Comparison of ENCODE assay signal across 8 mouse cellular contexts in genomic region chr9:119088148-119088801, GRCm38 (mm10). TPM values are rescaled to one million over a fixed set of nuclear protein-coding genes. Genes with fewer than 3 reads are reported as not detected.
DNase-seq lines count a peak whose midpoint lies in the region; ATAC-seq and TF ChIP-seq lines count a peak whose summit lies in the region.

No protein-coding gene starts in this region.

- H3K4me2 ChIP-seq in heart, embryonic 13.5 days, result peak overlapping the region; percentile 74
- H3K4me2 ChIP-seq in kidney, embryonic 16.5 days (replicated peaks; ENCODE audit: low read depth, low read length), result peak overlapping the region; percentile 56

- TF ChIP-seq POLR2A in brain, embryonic 14.5 days (IDR thresholded peaks at IDR 0.05; ENCODE audit: borderline replicate concordance, extremely low read depth, insufficient read depth, insufficient read length, poor library complexity, severe bottlenecking), result no peak
- no peak for TF ChIP-seq POLR2A in liver, adult 2 months (IDR thresholded peaks at IDR 0.05; ENCODE audit: extremely low read depth, insufficient read depth, low read length)

- peak overlapping the region; percentile 70 for H3K9ac ChIP-seq in heart, embryonic 13.5 days
- peak overlapping the region; percentile 50 for H3K9ac ChIP-seq in kidney, embryonic 16.5 days (replicated peaks; ENCODE audit: low read length)
- peak overlapping the region; percentile 56 for H3K9ac ChIP-seq in liver, adult 2 months (ENCODE audit: low read depth, low read length)

- peak; percentile 44 for ATAC-seq in heart, embryonic 13.5 days (ENCODE audit: extremely low read depth, insufficient number of reproducible peaks, low FRiP score, low TSS enrichment)
- ATAC-seq in kidney, embryonic 16.5 days (ENCODE audit: low FRiP score, low TSS enrichment), result peak; percentile 91

- no peaks in the 10 kb centered on the region for H3K79me2 ChIP-seq in liver, adult 2 months (ENCODE audit: control insufficient read depth, insufficient read depth, low read length)

- DNase-seq in B cell, adult 2 months, result peak; percentile 87 to 89
- DNase-seq in brain, embryonic 14.5 days (ENCODE audit: low read depth), result peak; percentile 75
- peak; percentile 76 for DNase-seq in fibroblast of lung, adult 2 months (ENCODE audit: low read depth)
- DNase-seq in liver, adult 2 months (ENCODE audit: extremely low read depth, low read depth, low spot score), result peak; percentile 77
- peak; percentile 81 to 96 for DNase-seq in monocyte, adult 2 months (ENCODE audit: low read depth in 1 of 2, low spot score in 2 of 2)
- peak; percentile 51 to 77 for DNase-seq in spleen, postnatal 10 days (ENCODE audit: low spot score in 2 of 2)

- no peaks in the 10 kb centered on the region; the same call in 1 of the 2 replicates for H3K27me3 ChIP-seq in heart, embryonic 13.5 days (replicated peaks)
- H3K27me3 ChIP-seq in kidney, embryonic 16.5 days (ENCODE audit: insufficient read depth, low read length), result peaks cover 3% of the 10 kb centered on the region; the same call in 1 of the 2 replicates
- H3K27me3 ChIP-seq in liver, adult 2 months (ENCODE audit: control insufficient read depth, insufficient read depth, low read length), result peaks cover 3% of the 10 kb centered on the region; the same call in 1 of the 2 replicates

- H3K36me3 ChIP-seq in heart, embryonic 13.5 days, result peaks cover 3% of the 10 kb centered on the region; the same call in 1 of the 2 replicates
- H3K36me3 ChIP-seq in kidney, embryonic 16.5 days (ENCODE audit: insufficient read depth, low read length), result no peaks in the 10 kb centered on the region; the same call in 1 of the 2 replicates
- no peaks in the 10 kb centered on the region for H3K36me3 ChIP-seq in liver, adult 2 months (ENCODE audit: control insufficient read depth, insufficient read depth, low read length)

- peaks cover 68% of the 10 kb centered on the region for H3K4me1 ChIP-seq in heart, embryonic 13.5 days
- H3K4me1 ChIP-seq in kidney, embryonic 16.5 days (ENCODE audit: insufficient read depth, low read length), result peaks cover 43% of the 10 kb centered on the region
- no peaks in the 10 kb centered on the region; the same call in 1 of the 2 replicates for H3K4me1 ChIP-seq in liver, adult 2 months (ENCODE audit: control insufficient read depth, insufficient read depth, low read length)

- H3K9me3 ChIP-seq in heart, embryonic 13.5 days, result no peaks in the 10 kb centered on the region
- H3K9me3 ChIP-seq in kidney, embryonic 16.5 days (ENCODE audit: low read length), result no peaks in the 10 kb centered on the region

- peak overlapping the region; percentile 52 for H3K4me3 ChIP-seq in heart, embryonic 13.5 days
- peak overlapping the region; percentile 53 for H3K4me3 ChIP-seq in kidney, embryonic 16.5 days (ENCODE audit: low read length)
- peak overlapping the region; percentile 60 for H3K4me3 ChIP-seq in liver, adult 2 months (ENCODE audit: insufficient read depth, low read depth, low read length)

- 1% methylated on average over 24 of the region's 24 CpGs for WGBS in heart, embryonic 13.5 days
- under 1% methylated on average over 24 of the region's 24 CpGs for WGBS in kidney, embryonic 16.5 days
- 2% methylated on average over 24 of the region's 24 CpGs for WGBS in liver, adult 2 months

- TF ChIP-seq CTCF in brain, embryonic 14.5 days (IDR thresholded peaks at IDR 0.05; ENCODE audit: borderline replicate concordance, extremely low read depth, insufficient read depth, insufficient read length), result no peak
- no peak for TF ChIP-seq CTCF in liver, adult 2 months (IDR thresholded peaks at IDR 0.05; ENCODE audit: low read depth, low read length)

- peak overlapping the region; percentile 81 for H3K27ac ChIP-seq in heart, embryonic 13.5 days (replicated peaks)
- H3K27ac ChIP-seq in kidney, embryonic 16.5 days (ENCODE audit: low read length), result peak overlapping the region; percentile 91
- peak overlapping the region; percentile 60; the same call in 1 of the 2 replicates for H3K27ac ChIP-seq in liver, adult 2 months (replicated peaks; ENCODE audit: insufficient read depth, low read depth, low read length)

RNA-seq across cellular contexts. Expression of gene Plcd1, which starts 5.0 kb away (rescaled TPM):
- polyA plus RNA-seq in brain, embryonic 14.5 days (2012; rRNA removed), result 20.4 and 25.0 TPM in 2 replicates
- polyA plus RNA-seq in heart, embryonic 13.5 days (2015; fragmentation: Nextera tagmentation; extraction: Ambion mirVana), result 15.8 and 16.5 TPM in 2 replicates
- 25.3 and 26.9 TPM in 2 replicates for polyA plus RNA-seq in kidney, embryonic 16.5 days (2015; fragmentation: Nextera tagmentation; extraction: Ambion mirVana)
- 0.37 and 0.40 TPM in 2 replicates for total RNA-seq in liver, adult 2 months (2014; rRNA removed)
- polyA plus RNA-seq in liver, adult 2 months (2012; rRNA removed), result 0.45 and 0.93 TPM in 2 replicates

RNA-seq across cellular contexts. Expression of gene Dlec1, which starts 14.0 kb away (rescaled TPM):
- 0.92 and 2.2 TPM in 2 replicates for polyA plus RNA-seq in brain, embryonic 14.5 days (2012; rRNA removed)
- polyA plus RNA-seq in heart, embryonic 13.5 days (2015; fragmentation: Nextera tagmentation; extraction: Ambion mirVana), result 0.21 and 0.29 TPM in 2 replicates
- 6.1 and 7.7 TPM in 2 replicates for polyA plus RNA-seq in kidney, embryonic 16.5 days (2015; fragmentation: Nextera tagmentation; extraction: Ambion mirVana)
- total RNA-seq in liver, adult 2 months (2014; rRNA removed), result 0.27 and 0.74 TPM in 2 replicates
- polyA plus RNA-seq in liver, adult 2 months (2012; rRNA removed), result 0.31 and 0.32 TPM in 2 replicates

RNA-seq across cellular contexts. Expression of gene Vill, which starts 35.7 kb away (rescaled TPM):
- polyA plus RNA-seq in brain, embryonic 14.5 days (2012; rRNA removed), result 5.0 and 6.5 TPM in 2 replicates
- polyA plus RNA-seq in heart, embryonic 13.5 days (2015; fragmentation: Nextera tagmentation; extraction: Ambion mirVana), result 10.6 and 11.5 TPM in 2 replicates
- 53.7 and 56.3 TPM in 2 replicates for polyA plus RNA-seq in kidney, embryonic 16.5 days (2015; fragmentation: Nextera tagmentation; extraction: Ambion mirVana)
- 2.3 and 3.0 TPM in 2 replicates for total RNA-seq in liver, adult 2 months (2014; rRNA removed)
- 0.50 and 1.2 TPM in 2 replicates for polyA plus RNA-seq in liver, adult 2 months (2012; rRNA removed)

Comparison
In these comparisons a context has a peak if more than half of its experiments do, and no peak if none do; other contexts are left out.
1. Peak in every context shown above with its lines: DNase-seq, ATAC-seq, H3K4me3 ChIP-seq and H3K27ac ChIP-seq.